22 mouse cellular contexts compared by ENCODE assay signal in genomic region chr12:112503003-112503771, GRCm38 (mm10). TPM values are rescaled to one million over a fixed set of nuclear protein-coding genes. Genes with fewer than 3 reads are reported as not detected.
A peak's percentile ranks its signal among the peaks of the same experiment; 100 is the strongest.
DNase-seq lines count a peak whose midpoint lies in the region; ATAC-seq lines count a peak whose summit lies in the region.
"Had no signal": no experiment of that assay in that cellular context is flagged by ENCODE, and none has a peak within 500 bp of the region (broad histone marks: within the 10 kb centered on the region; RNA-seq: fewer than 3 reads in every experiment).

No protein-coding gene starts in this region.

- H3K36me3 ChIP-seq in heart, embryonic 13.5 days, result no peaks in the 10 kb centered on the region
- H3K36me3 ChIP-seq in megakaryocyte, embryonic 14.5 days (replicated peaks; ENCODE audit: low read length), result no peaks in the 10 kb centered on the region
- 0 out of 2 replicates have a peak, but pooled peaks cover 3% of the 10 kb centered on the region for H3K36me3 ChIP-seq in midbrain, embryonic 14.5 days (ENCODE audit: control insufficient read depth, insufficient read depth, low read length)
- H3K36me3 ChIP-seq: limb, embryonic 15.5 days had no signal

- H3K4me3 ChIP-seq in heart, embryonic 13.5 days, result no peak overlapping the region
- H3K4me3 ChIP-seq in megakaryocyte, embryonic 14.5 days (replicated peaks), result peak overlapping the region; percentile 31
- H3K4me3 ChIP-seq in midbrain, embryonic 14.5 days (replicated peaks; ENCODE audit: low read depth, low read length), result no peak overlapping the region
- H3K4me3 ChIP-seq: limb, embryonic 15.5 days had no signal

- no peak for DNase-seq in heart, adult 8-10 months (ENCODE audit: low spot score)
- DNase-seq in c-Kit-positive CD71-positive TER-119-negative erythroid progenitor cells, embryonic 14.5 days (ENCODE audit: low read depth), result peak; percentile 4
- DNase-seq in yolk sac, embryonic 10.5 days (ENCODE audit: low spot score), result peak; percentile 47
- DNase-seq in gastrocnemius, adult 8-10 months (ENCODE audit: low spot score in 2 of 2), result no peak
- DNase-seq in midbrain, embryonic 14.5 days, result no peak
- DNase-seq: adrenal gland, postnatal 36 days; cerebellum, adult 8-10 months; kidney, adult 18-20 months; kidney, postnatal 14 days; layer of hippocampus, adult 9-11 months had no signal

- H3K9ac ChIP-seq in heart, embryonic 13.5 days, result no peak overlapping the region
- no peak overlapping the region for H3K9ac ChIP-seq in midbrain, embryonic 14.5 days (replicated peaks; ENCODE audit: low read length)
- H3K9ac ChIP-seq: hindbrain, embryonic 14.5 days; limb, embryonic 15.5 days had no signal

- peak overlapping the region; percentile 48 for H3K4me2 ChIP-seq in heart, embryonic 13.5 days
- H3K4me2 ChIP-seq in midbrain, embryonic 14.5 days (ENCODE audit: low read length), result no peak overlapping the region
- H3K4me2 ChIP-seq: hindbrain, embryonic 14.5 days; limb, embryonic 15.5 days had no signal

- no peaks in the 10 kb centered on the region for H3K9me3 ChIP-seq in heart, embryonic 13.5 days
- peaks cover 8% of the 10 kb centered on the region for H3K9me3 ChIP-seq in megakaryocyte, embryonic 14.5 days
- H3K9me3 ChIP-seq in midbrain, embryonic 14.5 days (ENCODE audit: control insufficient read depth, low read length), result no peaks in the 10 kb centered on the region
- H3K9me3 ChIP-seq: limb, embryonic 15.5 days had no signal

- H3K27me3 ChIP-seq in heart, embryonic 13.5 days (replicated peaks), result peaks cover 43% of the 10 kb centered on the region
- H3K27me3 ChIP-seq in megakaryocyte, embryonic 14.5 days (replicated peaks), result peaks cover 91% of the 10 kb centered on the region
- H3K27me3 ChIP-seq in midbrain, embryonic 14.5 days (ENCODE audit: control insufficient read depth, insufficient read depth, low read length), result no peaks in the 10 kb centered on the region

- no peak for ATAC-seq in heart, embryonic 13.5 days (ENCODE audit: extremely low read depth, insufficient number of reproducible peaks, low FRiP score, low TSS enrichment)
- no peak for ATAC-seq in megakaryocyte, adult 5-6 weeks (ENCODE audit: poor library complexity, severe bottlenecking)
- ATAC-seq in midbrain, embryonic 14.5 days (ENCODE audit: low FRiP score, low TSS enrichment), result no peak
- ATAC-seq: activated CD4-positive, CD25-positive, alpha-beta regulatory T cell, adult 4 months; forebrain, embryonic 16.5 days; midbrain, embryonic 16.5 days had no signal

- H3K4me1 ChIP-seq in heart, embryonic 13.5 days, result peaks cover 25% of the 10 kb centered on the region
- H3K4me1 ChIP-seq in megakaryocyte, embryonic 14.5 days, result peaks cover 38% of the 10 kb centered on the region
- H3K4me1 ChIP-seq in midbrain, embryonic 14.5 days (ENCODE audit: control insufficient read depth, insufficient read depth, low read length), result peaks cover 26% of the 10 kb centered on the region
- H3K4me1 ChIP-seq: limb, embryonic 15.5 days had no signal

- H3K27ac ChIP-seq in heart, embryonic 13.5 days (replicated peaks), result no peak overlapping the region
- no peak overlapping the region for H3K27ac ChIP-seq in midbrain, embryonic 14.5 days (replicated peaks; ENCODE audit: low read depth, low read length)
- H3K27ac ChIP-seq: hindbrain, embryonic 14.5 days; limb, embryonic 15.5 days had no signal

- WGBS in heart, embryonic 13.5 days, result 8% methylated on average over 19 of the region's 19 CpGs
- WGBS in midbrain, embryonic 14.5 days, result 39% methylated on average over 19 of the region's 19 CpGs

RNA-seq across cellular contexts. Expression of gene Tmem179, which starts 13.4 kb away (rescaled TPM):
- 0.62 and 0.70 TPM in 2 replicates for polyA plus RNA-seq in heart, embryonic 13.5 days (2015; fragmentation: Nextera tagmentation; extraction: Ambion mirVana)
- total RNA-seq in heart, adult 8-10 months (2022), result not detected
- polyA plus RNA-seq in megakaryocyte, embryonic 14.5 days (2012; ENCODE audit: insufficient read depth, low replicate concordance), result not detected in 2 replicates
- total RNA-seq in megakaryocyte, adult 5-6 weeks (2015), result not detected in 2 replicates
- not detected in 2 replicates for total RNA-seq in megakaryocyte, adult 5-6 weeks (2017)
- not detected for total RNA-seq in gastrocnemius, adult 8-10 months (2022)
- 50.7 and 68.6 TPM in 2 replicates for polyA plus RNA-seq in midbrain, embryonic 14.5 days (2014; fragmentation: Nextera tagmentation; extraction: Ambion mirVana)
- total RNA-seq: common myeloid progenitor, adult 5-6 weeks; granulocyte monocyte progenitor cell, adult 5-6 weeks; megakaryocyte progenitor cell, adult 5-6 weeks had no signal
- polyA plus RNA-seq: activated CD4-positive, CD25-positive, alpha-beta regulatory T cell, adult 4 months had no signal

RNA-seq across cellular contexts. Expression of gene A530016L24Rik, which starts 13.9 kb away (rescaled TPM):
- polyA plus RNA-seq in heart, embryonic 13.5 days (2015; fragmentation: Nextera tagmentation; extraction: Ambion mirVana), result 6.0 and 6.2 TPM in 2 replicates
- total RNA-seq in heart, adult 8-10 months (2022), result 10 to 100 TPM; 31.2 to 50.5 (median 38.0) TPM
- 0.15 TPM in 1 of 2 replicates, not detected in the other for polyA plus RNA-seq in megakaryocyte, embryonic 14.5 days (2012; ENCODE audit: insufficient read depth, low replicate concordance)
- total RNA-seq in megakaryocyte, adult 5-6 weeks (2015), result not detected in 2 replicates
- total RNA-seq in megakaryocyte, adult 5-6 weeks (2017), result not detected in 2 replicates
- total RNA-seq in gastrocnemius, adult 8-10 months (2022), result 1 to 10 TPM in 3 of 4 experiments, under 1 TPM in 1; 0.97 to 3.9 (median 2.4) TPM
- 0.12 TPM in 1 of 2 replicates, not detected in the other for polyA plus RNA-seq in midbrain, embryonic 14.5 days (2014; fragmentation: Nextera tagmentation; extraction: Ambion mirVana)
- total RNA-seq: common myeloid progenitor, adult 5-6 weeks; granulocyte monocyte progenitor cell, adult 5-6 weeks; megakaryocyte progenitor cell, adult 5-6 weeks had no signal
- polyA plus RNA-seq: activated CD4-positive, CD25-positive, alpha-beta regulatory T cell, adult 4 months; embryonic facial prominence, embryonic 11.5 days had no signal

Comparison
In these comparisons a context has a peak if more than half of its experiments do, and no peak if none do; other contexts are left out.
1. DNase-seq: peak in c-Kit-positive CD71-positive TER-119-negative erythroid progenitor cells, embryonic 14.5 days (single experiment) and yolk sac, embryonic 10.5 days (single experiment); none in heart, adult 8-10 months (single experiment), gastrocnemius, adult 8-10 months (0 of 2) and midbrain, embryonic 14.5 days (single experiment).
2. RNA of gene A530016L24Rik, which starts 13.9 kb away (total RNA-seq): 31.2 to 50.5 TPM in heart, adult 8-10 months; 0.97 to 3.9 TPM in gastrocnemius, adult 8-10 months and not detected in megakaryocyte, adult 5-6 weeks; every median in the first group is over 4 times any median in the second.